Mouse (Mus musculus) gastrocnemius, postnatal 4 days (tissue): ENCODE measurements around the gene Tbc1d5. TPM values are rescaled to one million over a fixed set of nuclear protein-coding genes. Genes with fewer than 3 reads are reported as not detected.

Experiments
- DNase-seq, 2 experiments: peaks; one replicate each; pipeline ENCODE4 v3.0.0; 2021 to 2022; ENCODE audit warnings: low spot score in 2 of 2, mixed read lengths in 2 of 2
- total RNA-seq, 2 experiments: library from RNA; stranded (reverse); gene quantifications; 2 replicates each; pipeline ENCODE4 v1.2.3; 2021

Gene Tbc1d5
- total RNA-seq, 2 experiments from 2014 or later: 15.2 to 15.8 TPM

GRCm38 (mm10) chr17:50897867-50898266 is 281.3 kb downstream of the Tbc1d5 start:
- DNase-seq: no peak

GRCm38 (mm10) chr17:50889475-50889874 is 289.7 kb downstream of the Tbc1d5 start:
- DNase-seq: no peak

GRCm38 (mm10) chr17:50879910-50880309 is 299.2 kb downstream of the Tbc1d5 start:
- DNase-seq: no peak

GRCm38 (mm10) chr17:50876451-50876850 is 302.7 kb downstream of the Tbc1d5 start:
- DNase-seq: no peak

- no peak for DNase-seq
These were observed 305.1 kb downstream of the Tbc1d5 start for GRCm38 (mm10) chr17:50874067-50874466.

GRCm38 (mm10) chr17:50872600-50872999 is 306.6 kb downstream of the Tbc1d5 start:
- DNase-seq: no peak

GRCm38 (mm10) chr17:50867297-50867696 is 311.9 kb downstream of the Tbc1d5 start:
- DNase-seq: no peak

- DNase-seq: no peak
These were observed 314.4 kb downstream of the Tbc1d5 start for GRCm38 (mm10) chr17:50864781-50865180.

GRCm38 (mm10) chr17:50853220-50853619 is 325.9 kb downstream of the Tbc1d5 start:
- no peak for DNase-seq

- DNase-seq: no peak
These were observed 327.8 kb downstream of the Tbc1d5 start for GRCm38 (mm10) chr17:50851382-50851781.

- DNase-seq: no peak
These were observed 365.1 kb downstream of the Tbc1d5 start for GRCm38 (mm10) chr17:50814089-50814488.

- DNase-seq: no peak
These were observed 365.6 kb downstream of the Tbc1d5 start for GRCm38 (mm10) chr17:50813580-50813979.

- no peak for DNase-seq
These were observed 373.5 kb downstream of the Tbc1d5 start for GRCm38 (mm10) chr17:50805631-50806030.

GRCm38 (mm10) chr17:50803234-50803633 is 375.9 kb downstream of the Tbc1d5 start:
- DNase-seq: no peak

- DNase-seq: no peak
These were observed 376.8 kb downstream of the Tbc1d5 start for GRCm38 (mm10) chr17:50802380-50802779.

GRCm38 (mm10) chr17:50795445-50796095 is 383.6 kb downstream of the Tbc1d5 start:
- DNase-seq: peak in 1 of 2 experiments; percentile 37

GRCm38 (mm10) chr17:50791671-50792070 is 387.5 kb downstream of the Tbc1d5 start:
- no peak for DNase-seq

GRCm38 (mm10) chr17:50788835-50789234 is 390.3 kb downstream of the Tbc1d5 start:
- DNase-seq: no peak

- no peak for DNase-seq
These were observed 403.9 kb downstream of the Tbc1d5 start for GRCm38 (mm10) chr17:50775247-50775646.

GRCm38 (mm10) chr17:50764387-50764786 is 414.8 kb downstream of the Tbc1d5 start:
- DNase-seq: no peak

GRCm38 (mm10) chr17:50763407-50763806 is 415.7 kb downstream of the Tbc1d5 start:
- no peak for DNase-seq

GRCm38 (mm10) chr17:50762231-50762630 is 416.9 kb downstream of the Tbc1d5 start:
- DNase-seq: no peak

GRCm38 (mm10) chr17:50761082-50761481 is 418.1 kb downstream of the Tbc1d5 start:
- no peak for DNase-seq
